Mouse (Mus musculus) adrenal gland, postnatal 10 days (tissue): ENCODE results near the gene Golga3. TPM values are rescaled to one million over a fixed set of nuclear protein-coding genes. Genes with fewer than 3 reads are reported as not detected.
A peak's percentile ranks its signal among the peaks of the same experiment; 100 is the strongest.

Experiments used
- DNase-seq: peaks from one replicate; pipeline ENCODE4 v3.0.0; 2021; ENCODE audit warnings: mixed read lengths
- long read RNA-seq, 2 experiments: library from polyadenylated mRNA; stranded (forward); transcript quantifications; one replicate each; pipeline ENCODE4 v2.0.0; 2021
- total RNA-seq, 2 experiments: library from RNA; stranded (reverse); gene quantifications; 2 replicates each; pipeline ENCODE4 v1.2.3; 2021

Golga3 gene
- 10 to 100 TPM; 31.6 to 37.8 TPM for total RNA-seq
- long read RNA-seq, experiment 1, full-length matches to known transcripts = 1 of 12 reads
- long read RNA-seq, experiment 1, partial matches to known transcripts = 6 of 12 reads
- long read RNA-seq, experiment 1, other reads (novel, unspliced or antisense) = 5 of 12 reads
- long read RNA-seq, experiment 2, full-length matches to known transcripts = 6 of 14 reads
- long read RNA-seq, experiment 2, partial matches to known transcripts = 4 of 14 reads
- long read RNA-seq, experiment 2, other reads (novel, unspliced or antisense) = 4 of 14 reads

GRCm38 (mm10) chr5:110176362-110177020 is at the start of gene Golga3:
Gene Golga3, plus strand, starts transcription at chr5:110176701.
- peak; percentile 95 for DNase-seq

GRCm38 (mm10) chr5:110135293-110136086 is 41.0 kb upstream of the Golga3 start, which contains the start of gene Chfr:
Gene Chfr, plus strand, starts transcription at chr5:110135842.
- DNase-seq = peak; percentile 100

GRCm38 (mm10) chr5:110136087-110136464 is 40.4 kb upstream of the Golga3 start:
- no peak for DNase-seq

GRCm38 (mm10) chr5:110137816-110138215 is 38.7 kb upstream of the Golga3 start:
- no peak for DNase-seq

GRCm38 (mm10) chr5:110139325-110139724 is 37.2 kb upstream of the Golga3 start:
- DNase-seq = no peak

- no peak for DNase-seq
Observed at GRCm38 (mm10) chr5:110140424-110140823, 36.1 kb upstream of the Golga3 start.

GRCm38 (mm10) chr5:110142309-110142708 is 34.2 kb upstream of the Golga3 start:
- DNase-seq = peak; percentile 55

GRCm38 (mm10) chr5:110143007-110143406 is 33.5 kb upstream of the Golga3 start:
- no peak for DNase-seq

- no peak for DNase-seq
Observed at GRCm38 (mm10) chr5:110169374-110169773, 7.1 kb upstream of the Golga3 start.

GRCm38 (mm10) chr5:110177021-110177420 is 520 bp downstream of the Golga3 start:
- DNase-seq = no peak

- no peak for DNase-seq
Observed at GRCm38 (mm10) chr5:110178628-110179027, 2.1 kb downstream of the Golga3 start.

GRCm38 (mm10) chr5:110181716-110182115 is 5.2 kb downstream of the Golga3 start:
- peak; percentile 11 for DNase-seq

GRCm38 (mm10) chr5:110203164-110203895 is 26.8 kb downstream of the Golga3 start:
- no peak for DNase-seq

- DNase-seq = no peak
Observed at GRCm38 (mm10) chr5:110204777-110205176, 28.3 kb downstream of the Golga3 start.

- DNase-seq = no peak
Observed at GRCm38 (mm10) chr5:110211312-110211711, 34.8 kb downstream of the Golga3 start.

GRCm38 (mm10) chr5:110216780-110217179 is 40.3 kb downstream of the Golga3 start:
- DNase-seq = no peak

- DNase-seq = no peak
Observed at GRCm38 (mm10) chr5:110220331-110220730, 43.8 kb downstream of the Golga3 start.

GRCm38 (mm10) chr5:110222757-110223156 is 46.3 kb downstream of the Golga3 start:
- no peak for DNase-seq

GRCm38 (mm10) chr5:110225056-110225455 is 48.6 kb downstream of the Golga3 start:
- no peak for DNase-seq

GRCm38 (mm10) chr5:110227336-110227883 is 50.9 kb downstream of the Golga3 start:
- DNase-seq = no peak

- DNase-seq = no peak
Observed at GRCm38 (mm10) chr5:110230401-110230779, 53.9 kb downstream of the Golga3 start.
